Mouse (Mus musculus): ENCODE data around the gene Rabggtb.

DNA sequence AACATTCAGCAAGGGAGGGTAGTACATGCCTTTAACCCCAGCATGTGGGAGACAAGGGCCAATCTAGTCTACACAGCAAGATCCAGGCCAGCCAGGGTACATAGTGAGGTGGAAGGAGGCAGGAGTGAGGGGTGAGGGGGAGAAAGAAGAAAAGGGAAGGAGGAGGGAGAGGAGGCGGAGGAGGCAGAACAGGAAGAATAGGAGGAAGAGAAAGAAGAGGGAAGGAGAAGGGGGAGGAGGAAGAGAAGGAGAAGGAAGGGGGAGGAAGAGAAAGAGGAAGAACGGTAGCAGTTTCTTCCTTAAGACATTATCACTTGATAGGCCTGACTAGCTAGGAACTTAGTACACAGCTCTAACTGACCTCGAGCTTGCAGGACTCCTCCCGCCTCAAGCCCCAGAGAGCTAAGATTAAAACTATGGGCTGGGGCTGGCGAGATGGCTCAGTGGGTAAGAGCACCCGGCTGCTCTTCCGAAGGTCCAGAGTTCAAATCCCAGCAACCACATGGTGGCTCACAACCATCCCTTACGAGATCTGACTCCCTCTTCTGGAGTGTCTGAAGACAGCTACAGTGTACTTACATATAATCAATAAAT lies 23.5 kb downstream of the Rabggtb start:
- TF ChIP-seq CTCF (IDR thresholded peaks at IDR 0.05; ENCODE audit: low read depth) (no peak), EP300 (IDR thresholded peaks at IDR 0.05; ENCODE audit: low read depth) (no peak)

Data from heart, postnatal 0 days (tissue).